Mouse (Mus musculus): ENCODE data around the gene Epgn. TPM values are rescaled to one million over a fixed set of nuclear protein-coding genes. Genes with fewer than 3 reads are reported as not detected.

Epgn gene
- total RNA-seq (2012; rRNA removed) (not detected in 2 replicates), polyA plus RNA-seq (2012; ENCODE audit: insufficient read depth in 1 of 2, insufficient read length in 2 of 2, low read depth in 1 of 2, low replicate concordance in 2 of 2, missing spikeins in 1 of 2) (not detected)

GRCm38 (mm10) chr5:91027164-91027563 is at the start of gene Epgn:
Epgn (plus strand) TSS chr5:91027464.
- Histone ChIP-seq H3K79me2 (ENCODE audit: control insufficient read depth, insufficient read depth, low read length, poor library complexity) (no peaks in the 10 kb centered on the region), H3K27ac (ENCODE audit: control insufficient read depth, low read depth, low read length) (no peak within 1 kb of the TSS), H3K9me3 (replicated peaks; ENCODE audit: insufficient read depth, low read length) (no peaks in the 10 kb centered on the region), H3K4me1 (ENCODE audit: control insufficient read depth in 1 of 2, insufficient read depth in 2 of 2, low read length in 2 of 2) (no peaks in the 10 kb centered on the region), H3K9ac (ENCODE audit: control insufficient read depth, low read depth, low read length, poor library complexity, severe bottlenecking) (no peak within 1 kb of the TSS), H3K27me3 (ENCODE audit: control insufficient read depth in 1 of 2, insufficient read depth in 2 of 2, low read length in 2 of 2) (no peaks in the 10 kb centered on the region), H3K36me3 (ENCODE audit: control insufficient read depth in 1 of 2, insufficient read depth in 2 of 2, low read length in 2 of 2) (no peaks in the 10 kb centered on the region), H3K4me3 (ENCODE audit: control insufficient read depth in 1 of 2, insufficient read depth in 1 of 2, low read depth in 2 of 2, low read length in 2 of 2) (no peak within 1 kb of the TSS)
- no peak for DNase-seq (ENCODE audit: low read depth, low spot score)
- no peak for TF ChIP-seq ZNF384 (IDR thresholded peaks at IDR 0.05; ENCODE audit: low read depth, low read length)
- no peak for TF ChIP-seq E2F4 (IDR thresholded peaks at IDR 0.05; ENCODE audit: borderline replicate concordance, low read depth, low read length)
- TF ChIP-seq ETS1 (IDR thresholded peaks at IDR 0.05; ENCODE audit: low read depth, low read length), result no peak
- no peak for TF ChIP-seq MYB (IDR thresholded peaks at IDR 0.05; ENCODE audit: low read depth, low read length)
- no peak for TF ChIP-seq ZMIZ1 (IDR thresholded peaks at IDR 0.05; ENCODE audit: low read depth, low read length)
- TF ChIP-seq USF1 (IDR thresholded peaks at IDR 0.05; ENCODE audit: low read depth, low read length), result no peak
- no peak for TF ChIP-seq CHD1 (IDR thresholded peaks at IDR 0.05; ENCODE audit: low read depth, low read length)
- no peak for TF ChIP-seq CHD2 (IDR thresholded peaks at IDR 0.05; ENCODE audit: low read length)
- TF ChIP-seq UBTF (IDR thresholded peaks at IDR 0.05; ENCODE audit: borderline replicate concordance, insufficient read depth, low read depth, low read length), result no peak
- no peak for TF ChIP-seq BHLHE40 (IDR thresholded peaks at IDR 0.05; ENCODE audit: borderline replicate concordance, low read depth, low read length)
- no peak for TF ChIP-seq RCOR1 (IDR thresholded peaks at IDR 0.05; ENCODE audit: low read depth, low read length)
- TF ChIP-seq POLR2A (IDR thresholded peaks at IDR 0.05; ENCODE audit: control insufficient read depth in 1 of 2, insufficient read depth in 1 of 2, low read depth in 1 of 2, low read length in 2 of 2, poor library complexity in 1 of 2), result no peak
- no peak for TF ChIP-seq NRF1 (IDR thresholded peaks at IDR 0.05; ENCODE audit: insufficient read depth, low read depth, low read length, poor library complexity, severe bottlenecking)
- no peak for TF ChIP-seq HCFC1 (IDR thresholded peaks at IDR 0.05; ENCODE audit: low read depth, low read length)
- TF ChIP-seq SMC3 (IDR thresholded peaks at IDR 0.05; ENCODE audit: low read depth, low read length), result no peak
- TF ChIP-seq MAX (IDR thresholded peaks at IDR 0.05; ENCODE audit: low read length), result no peak
- no peak for TF ChIP-seq MYC (IDR thresholded peaks at IDR 0.05; ENCODE audit: low read depth, low read length)

GRCm38 (mm10) chr5:90980297-90980696 is 47.0 kb upstream of the Epgn start:
- TF ChIP-seq SMC3 (IDR thresholded peaks at IDR 0.05; ENCODE audit: low read depth, low read length) (no peak), CHD2 (IDR thresholded peaks at IDR 0.05; ENCODE audit: low read length) (no peak), RAD21 (IDR thresholded peaks at IDR 0.05; ENCODE audit: low read depth, low read length) (no peak), UBTF (IDR thresholded peaks at IDR 0.05; ENCODE audit: borderline replicate concordance, insufficient read depth, low read depth, low read length) (no peak), HCFC1 (IDR thresholded peaks at IDR 0.05; ENCODE audit: low read depth, low read length) (no peak), ZKSCAN1 (IDR thresholded peaks at IDR 0.05; ENCODE audit: low read depth, low read length) (no peak), NELFE (IDR thresholded peaks at IDR 0.05; ENCODE audit: low read depth, low read length) (no peak), CHD1 (IDR thresholded peaks at IDR 0.05; ENCODE audit: low read depth, low read length) (no peak), JUND (IDR thresholded peaks at IDR 0.05; ENCODE audit: low read depth, low read length) (no peak), POLR2AphosphoS5 (IDR thresholded peaks at IDR 0.05; ENCODE audit: borderline replicate concordance, low read depth, low read length) (no peak), MYB (IDR thresholded peaks at IDR 0.05; ENCODE audit: low read depth, low read length) (no peak), USF2 (IDR thresholded peaks at IDR 0.05; ENCODE audit: borderline replicate concordance in 1 of 2, insufficient read depth in 1 of 2, low read depth in 1 of 2, low read length in 2 of 2) (no peak), GABPA (IDR thresholded peaks at IDR 0.05; ENCODE audit: low read depth, low read length) (no peak), ZC3H11A (IDR thresholded peaks at IDR 0.05; ENCODE audit: low read depth, low read length) (no peak), ZNF384 (IDR thresholded peaks at IDR 0.05; ENCODE audit: low read depth, low read length) (no peak)
- Histone ChIP-seq H3K27me3 (ENCODE audit: control insufficient read depth in 1 of 2, insufficient read depth in 2 of 2, low read length in 2 of 2) (peaks cover 0 to 2% of the 10 kb centered on the region in 2 experiments; a peak in 3 of 4 replicates), H3K4me1 (ENCODE audit: control insufficient read depth in 1 of 2, insufficient read depth in 2 of 2, low read length in 2 of 2) (no peaks in the 10 kb centered on the region)

More at GRCm38 (mm10) chr5:90980297-90980696, 47.0 kb upstream of the Epgn start:
- H3K9me3 ChIP-seq (replicated peaks; ENCODE audit: insufficient read depth, low read length), result no peaks in the 10 kb centered on the region
- H3K9ac ChIP-seq (ENCODE audit: control insufficient read depth, low read depth, low read length, poor library complexity, severe bottlenecking), result no peak overlapping the region
- no peak overlapping the region for H3K4me3 ChIP-seq (ENCODE audit: control insufficient read depth in 1 of 2, insufficient read depth in 1 of 2, low read depth in 2 of 2, low read length in 2 of 2)
- no peaks in the 10 kb centered on the region for H3K36me3 ChIP-seq (ENCODE audit: control insufficient read depth in 1 of 2, insufficient read depth in 2 of 2, low read length in 2 of 2)
- DNase-seq (ENCODE audit: low read depth, low spot score), result no peak
- no peaks in the 10 kb centered on the region for H3K79me2 ChIP-seq (ENCODE audit: control insufficient read depth, insufficient read depth, low read length, poor library complexity)
- no peak overlapping the region for H3K27ac ChIP-seq (ENCODE audit: control insufficient read depth, low read depth, low read length)

Measured in MEL (cell line).